Mouse (Mus musculus): Measurements from ENCODE around the gene Dpp7. TPM values are rescaled to one million over a fixed set of nuclear protein-coding genes. Genes with fewer than 3 reads are reported as not detected.

Gene Dpp7
- polyA plus RNA-seq, 1 experiment from 2014 or later = 120 TPM

- H3K9me3 ChIP-seq (ENCODE audit: control insufficient read depth) = no peaks in the 10 kb centered on the region
- H3K36me3 ChIP-seq (ENCODE audit: control insufficient read depth, insufficient read depth) = no peaks in the 10 kb centered on the region
- H3K9ac ChIP-seq (ENCODE audit: low read depth, low read length) = no peak overlapping the region
- no peak for TF ChIP-seq CTCF (IDR thresholded peaks at IDR 0.05; ENCODE audit: low read depth)
- 59% methylated on average over 10 of the region's 10 CpGs for WGBS
- H3K4me1 ChIP-seq (replicated peaks; ENCODE audit: control insufficient read depth, insufficient read depth, low read length) = no peaks in the 10 kb centered on the region
- H3K27me3 ChIP-seq (replicated peaks; ENCODE audit: control insufficient read depth, insufficient read depth, low read length) = peaks cover 34% of the 10 kb centered on the region
- no peak for ATAC-seq
- no peak overlapping the region for H3K4me3 ChIP-seq (ENCODE audit: low read depth, low read length)
- H3K4me2 ChIP-seq (replicated peaks; ENCODE audit: low read depth) = no peak overlapping the region
- H3K27ac ChIP-seq (ENCODE audit: low read depth, low read length) = no peak overlapping the region
Observed at GRCm38 (mm10) chr2:25310180-25310579, 46.0 kb downstream of the Dpp7 start.

DNA sequence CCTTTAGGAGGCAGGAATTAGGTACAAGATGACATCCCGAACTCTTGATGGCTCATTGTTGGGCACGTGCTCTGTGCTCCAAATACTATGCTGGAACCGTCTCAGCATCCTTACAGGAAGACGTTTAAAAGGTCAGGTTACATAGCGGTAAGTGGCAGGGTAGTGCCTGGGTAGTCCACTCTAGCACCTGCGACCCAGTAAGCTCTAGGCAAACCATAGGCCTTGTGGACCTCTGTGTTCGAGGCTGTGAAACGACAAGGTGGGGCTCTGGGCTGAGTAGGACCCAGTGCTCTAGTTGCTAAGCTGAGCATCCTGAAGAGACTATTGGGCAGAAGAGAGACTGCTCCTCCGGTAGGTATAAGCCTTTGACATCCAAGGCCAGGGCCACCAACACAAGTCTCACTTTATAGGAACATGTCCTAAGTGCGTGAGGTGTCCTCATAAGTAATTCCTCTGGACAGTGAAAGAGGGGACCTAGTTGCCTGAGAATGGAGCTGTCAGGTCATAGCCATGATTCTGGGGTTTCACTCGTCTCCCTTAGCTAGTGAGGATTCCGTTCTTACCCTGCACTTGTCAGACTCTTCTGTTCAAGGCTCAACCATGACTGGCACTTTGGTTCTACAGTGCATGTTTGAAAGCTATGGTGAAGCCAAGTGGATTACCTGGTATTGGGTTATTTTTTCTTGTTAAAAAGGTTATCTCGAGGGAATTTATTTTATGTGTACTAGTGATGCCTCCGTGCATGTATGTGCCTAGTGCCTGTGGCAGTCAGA is 50.4 kb downstream of the Dpp7 start:
- WGBS = 52% methylated on average over 14 of the region's 14 CpGs
- H3K4me3 ChIP-seq (ENCODE audit: low read depth, low read length) = peak overlapping the region; percentile 36
- H3K4me2 ChIP-seq (replicated peaks; ENCODE audit: low read depth) = peak overlapping the region; percentile 76
- H3K36me3 ChIP-seq (ENCODE audit: control insufficient read depth, insufficient read depth) = no peaks in the 10 kb centered on the region
- H3K4me1 ChIP-seq (replicated peaks; ENCODE audit: control insufficient read depth, insufficient read depth, low read length) = no peaks in the 10 kb centered on the region
- H3K27ac ChIP-seq (ENCODE audit: low read depth, low read length) = no peak overlapping the region
- H3K27me3 ChIP-seq (replicated peaks; ENCODE audit: control insufficient read depth, insufficient read depth, low read length) = peaks cover 18% of the 10 kb centered on the region
- no peak overlapping the region for H3K9ac ChIP-seq (ENCODE audit: low read depth, low read length)
- TF ChIP-seq CTCF (IDR thresholded peaks at IDR 0.05; ENCODE audit: low read depth) = no peak
- no peak for ATAC-seq
- no peaks in the 10 kb centered on the region for H3K9me3 ChIP-seq (ENCODE audit: control insufficient read depth)

- Histone ChIP-seq H3K27me3 (replicated peaks; ENCODE audit: control insufficient read depth, insufficient read depth, low read length) (peaks cover 12% of the 10 kb centered on the region), H3K36me3 (ENCODE audit: control insufficient read depth, insufficient read depth) (no peaks in the 10 kb centered on the region), H3K4me3 (ENCODE audit: low read depth, low read length) (peak overlapping the region; percentile 36), H3K4me2 (replicated peaks; ENCODE audit: low read depth) (peak overlapping the region; percentile 76), H3K9me3 (ENCODE audit: control insufficient read depth) (no peaks in the 10 kb centered on the region), H3K4me1 (replicated peaks; ENCODE audit: control insufficient read depth, insufficient read depth, low read length) (no peaks in the 10 kb centered on the region), H3K27ac (ENCODE audit: low read depth, low read length) (no peak overlapping the region), H3K9ac (ENCODE audit: low read depth, low read length) (no peak overlapping the region)
- TF ChIP-seq CTCF (IDR thresholded peaks at IDR 0.05; ENCODE audit: low read depth) = no peak
- ATAC-seq = peak; percentile 19; the same call in 1 of the 2 replicates
- WGBS = 2% methylated on average over 44 of the region's 45 CpGs
Observed at GRCm38 (mm10) chr2:25304657-25305541, 51.3 kb downstream of the Dpp7 start.

- peaks cover 10% of the 10 kb centered on the region for H3K27me3 ChIP-seq (replicated peaks; ENCODE audit: control insufficient read depth, insufficient read depth, low read length)
- WGBS = 70% methylated on average over 7 of the region's 7 CpGs
- H3K4me2 ChIP-seq (replicated peaks; ENCODE audit: low read depth) = 0 out of 2 replicates have a peak overlapping the region, but pooled peaks have one; percentile 76
- no peaks in the 10 kb centered on the region for H3K4me1 ChIP-seq (replicated peaks; ENCODE audit: control insufficient read depth, insufficient read depth, low read length)
- TF ChIP-seq CTCF (IDR thresholded peaks at IDR 0.05; ENCODE audit: low read depth) = no peak
- no peak overlapping the region for H3K4me3 ChIP-seq (ENCODE audit: low read depth, low read length)
- no peak overlapping the region for H3K9ac ChIP-seq (ENCODE audit: low read depth, low read length)
- no peak for ATAC-seq
- H3K9me3 ChIP-seq (ENCODE audit: control insufficient read depth) = no peaks in the 10 kb centered on the region
- no peak overlapping the region for H3K27ac ChIP-seq (ENCODE audit: low read depth, low read length)
- no peaks in the 10 kb centered on the region for H3K36me3 ChIP-seq (ENCODE audit: control insufficient read depth, insufficient read depth)
Observed at GRCm38 (mm10) chr2:25303931-25304656, 52.1 kb downstream of the Dpp7 start.

- H3K27me3 ChIP-seq (replicated peaks; ENCODE audit: control insufficient read depth, insufficient read depth, low read length) = peaks cover 10% of the 10 kb centered on the region
- WGBS = 73% methylated on average over 3 of the region's 3 CpGs
- H3K4me2 ChIP-seq (replicated peaks; ENCODE audit: low read depth) = no peak overlapping the region
- H3K9ac ChIP-seq (ENCODE audit: low read depth, low read length) = no peak overlapping the region
- no peak overlapping the region for H3K4me3 ChIP-seq (ENCODE audit: low read depth, low read length)
- TF ChIP-seq CTCF (IDR thresholded peaks at IDR 0.05; ENCODE audit: low read depth) = no peak
- H3K36me3 ChIP-seq (ENCODE audit: control insufficient read depth, insufficient read depth) = no peaks in the 10 kb centered on the region
- no peak overlapping the region for H3K27ac ChIP-seq (ENCODE audit: low read depth, low read length)
- H3K9me3 ChIP-seq (ENCODE audit: control insufficient read depth) = no peaks in the 10 kb centered on the region
- H3K4me1 ChIP-seq (replicated peaks; ENCODE audit: control insufficient read depth, insufficient read depth, low read length) = no peaks in the 10 kb centered on the region
- ATAC-seq = no peak
Observed at GRCm38 (mm10) chr2:25303452-25303851, 52.7 kb downstream of the Dpp7 start.

Other genes starting within 250 kb of the Dpp7 start
- gene Nrarp, start 175.6 kb downstream of the Dpp7 start, polyA plus RNA-seq (2015; fragmentation: Nextera tagmentation; extraction: Ambion mirVana) = 15.9 and 16.5 TPM in 2 replicates
- gene Tor4a, start 159.5 kb downstream of the Dpp7 start, polyA plus RNA-seq (2015; fragmentation: Nextera tagmentation; extraction: Ambion mirVana) = 12.0 and 12.6 TPM in 2 replicates
- gene Nelfb, start 144.9 kb downstream of the Dpp7 start, polyA plus RNA-seq (2015; fragmentation: Nextera tagmentation; extraction: Ambion mirVana) = 41.4 and 45.6 TPM in 2 replicates
- not detected in 2 replicates for gene Stpg3, start 141.7 kb downstream of the Dpp7 start, polyA plus RNA-seq (2015; fragmentation: Nextera tagmentation; extraction: Ambion mirVana)
- 0.78 and 1.4 TPM in 2 replicates for gene Fam166a, start 137.6 kb downstream of the Dpp7 start, polyA plus RNA-seq (2015; fragmentation: Nextera tagmentation; extraction: Ambion mirVana)
- gene Tubb4b, start 131.7 kb downstream of the Dpp7 start, polyA plus RNA-seq (2015; fragmentation: Nextera tagmentation; extraction: Ambion mirVana) = 453 and 466 TPM in 2 replicates
- 34.0 and 37.6 TPM in 2 replicates for gene Slc34a3, start 122.0 kb downstream of the Dpp7 start, polyA plus RNA-seq (2015; fragmentation: Nextera tagmentation; extraction: Ambion mirVana)
- 0.09 and 0.25 TPM in 2 replicates for gene Rnf224, start 119.6 kb downstream of the Dpp7 start, polyA plus RNA-seq (2015; fragmentation: Nextera tagmentation; extraction: Ambion mirVana)
- gene Rnf208, start 114.1 kb downstream of the Dpp7 start, polyA plus RNA-seq (2015; fragmentation: Nextera tagmentation; extraction: Ambion mirVana) = 51.9 and 59.4 TPM in 2 replicates
- gene Cysrt1, start 113.9 kb downstream of the Dpp7 start, polyA plus RNA-seq (2015; fragmentation: Nextera tagmentation; extraction: Ambion mirVana) = 16.5 and 20.7 TPM in 2 replicates
- 10.4 and 12.3 TPM in 2 replicates for gene AL732309.1, start 109.5 kb downstream of the Dpp7 start, polyA plus RNA-seq (2015; fragmentation: Nextera tagmentation; extraction: Ambion mirVana)
- gene Tmem203, start 100.9 kb downstream of the Dpp7 start, polyA plus RNA-seq (2015; fragmentation: Nextera tagmentation; extraction: Ambion mirVana) = 40.3 and 44.9 TPM in 2 replicates
- gene Tprn, start 93.7 kb downstream of the Dpp7 start, polyA plus RNA-seq (2015; fragmentation: Nextera tagmentation; extraction: Ambion mirVana) = 62.0 and 68.3 TPM in 2 replicates
- gene Ssna1, start 83.9 kb downstream of the Dpp7 start, polyA plus RNA-seq (2015; fragmentation: Nextera tagmentation; extraction: Ambion mirVana) = 105 and 108 TPM in 2 replicates
- 41.6 and 43.4 TPM in 2 replicates for gene Anapc2, start 83.9 kb downstream of the Dpp7 start, polyA plus RNA-seq (2015; fragmentation: Nextera tagmentation; extraction: Ambion mirVana)
- not detected in 2 replicates for gene Tmem210, start 68.2 kb downstream of the Dpp7 start, polyA plus RNA-seq (2015; fragmentation: Nextera tagmentation; extraction: Ambion mirVana)
- gene Lrrc26, start 66.4 kb downstream of the Dpp7 start, polyA plus RNA-seq (2015; fragmentation: Nextera tagmentation; extraction: Ambion mirVana) = 5.5 and 6.6 TPM in 2 replicates
- 0.78 and 0.90 TPM in 2 replicates for gene Grin1, start 37.2 kb downstream of the Dpp7 start, polyA plus RNA-seq (2015; fragmentation: Nextera tagmentation; extraction: Ambion mirVana)
- 44.7 and 50.2 TPM in 2 replicates for gene Man1b1, start 24.0 kb downstream of the Dpp7 start, polyA plus RNA-seq (2015; fragmentation: Nextera tagmentation; extraction: Ambion mirVana)
- 668 and 708 TPM in 2 replicates for gene Uap1l1, start 9.3 kb upstream of the Dpp7 start, polyA plus RNA-seq (2015; fragmentation: Nextera tagmentation; extraction: Ambion mirVana)
- 112 and 129 TPM in 2 replicates for gene Sapcd2, start 16.0 kb upstream of the Dpp7 start, polyA plus RNA-seq (2015; fragmentation: Nextera tagmentation; extraction: Ambion mirVana)
- 33.9 and 38.1 TPM in 2 replicates for gene Entpd2, start 39.5 kb upstream of the Dpp7 start, polyA plus RNA-seq (2015; fragmentation: Nextera tagmentation; extraction: Ambion mirVana)
- gene Npdc1, start 43.0 kb upstream of the Dpp7 start, polyA plus RNA-seq (2015; fragmentation: Nextera tagmentation; extraction: Ambion mirVana) = 49.2 and 52.3 TPM in 2 replicates
- gene Fut7, start 66.9 kb upstream of the Dpp7 start, polyA plus RNA-seq (2015; fragmentation: Nextera tagmentation; extraction: Ambion mirVana) = 0.26 and 0.27 TPM in 2 replicates
- 1.1 and 1.3 TPM in 2 replicates for gene Abca2, start 72.3 kb upstream of the Dpp7 start, polyA plus RNA-seq (2015; fragmentation: Nextera tagmentation; extraction: Ambion mirVana)
- 2.0 and 2.8 TPM in 2 replicates for gene Clic3, start 100.5 kb upstream of the Dpp7 start, polyA plus RNA-seq (2015; fragmentation: Nextera tagmentation; extraction: Ambion mirVana)
- gene Paxx, start 104.7 kb upstream of the Dpp7 start, polyA plus RNA-seq (2015; fragmentation: Nextera tagmentation; extraction: Ambion mirVana) = 41.2 and 46.2 TPM in 2 replicates
- 1.2 and 2.2 TPM in 2 replicates for gene Ptgds, start 113.7 kb upstream of the Dpp7 start, polyA plus RNA-seq (2015; fragmentation: Nextera tagmentation; extraction: Ambion mirVana)
- gene Lcn12, start 137.6 kb upstream of the Dpp7 start, polyA plus RNA-seq (2015; fragmentation: Nextera tagmentation; extraction: Ambion mirVana) = 0.40 and 0.51 TPM in 2 replicates
- gene Fbxw5, start 144.4 kb upstream of the Dpp7 start, polyA plus RNA-seq (2015; fragmentation: Nextera tagmentation; extraction: Ambion mirVana) = 38.5 and 40.2 TPM in 2 replicates
- 48.5 and 49.3 TPM in 2 replicates for gene C8g, start 145.4 kb upstream of the Dpp7 start, polyA plus RNA-seq (2015; fragmentation: Nextera tagmentation; extraction: Ambion mirVana)
- 16.4 and 18.7 TPM in 2 replicates for gene Traf2, start 190.6 kb upstream of the Dpp7 start, polyA plus RNA-seq (2015; fragmentation: Nextera tagmentation; extraction: Ambion mirVana)
- 481 and 496 TPM in 2 replicates for gene Edf1, start 201.5 kb upstream of the Dpp7 start, polyA plus RNA-seq (2015; fragmentation: Nextera tagmentation; extraction: Ambion mirVana)
- gene Mamdc4, start 218.5 kb upstream of the Dpp7 start, polyA plus RNA-seq (2015; fragmentation: Nextera tagmentation; extraction: Ambion mirVana) = 588 and 718 TPM in 2 replicates
- 116 TPM in 2 replicates for gene Phpt1, start 218.9 kb upstream of the Dpp7 start, polyA plus RNA-seq (2015; fragmentation: Nextera tagmentation; extraction: Ambion mirVana)
- 0.68 and 0.78 TPM in 2 replicates for gene Ajm1, start 225.4 kb upstream of the Dpp7 start, polyA plus RNA-seq (2015; fragmentation: Nextera tagmentation; extraction: Ambion mirVana)